Mouse (Mus musculus) liver, embryonic 13.5 days (tissue): Measurements from ENCODE around the gene Msh2. TPM values are rescaled to one million over a fixed set of nuclear protein-coding genes. Genes with fewer than 3 reads are reported as not detected.

Experiments used
- ATAC-seq: fragments of 200-750 bp; cut with Nextera tagmentation; 2 replicates; pipeline ENCODE4 v1.8.0; 2017; ENCODE audit warnings: low read depth, mild to moderate bottlenecking, moderate number of reproducible peaks, moderate library complexity
- DNase-seq: peaks from one replicate; pipeline ENCODE4 v3.0.0; 2022
- H3K27ac ChIP-seq: fragments of 300-500 bp; sonication (generic); 2 replicates; pipeline ENCODE4 v1.5.1; 2015; ENCODE audit warnings: moderate library complexity, mild to moderate bottlenecking, inconsistent platforms
- H3K27me3 ChIP-seq: fragments of 300-500 bp; sonication (generic); 2 replicates; pipeline ENCODE4 v1.6.1; 2015; ENCODE audit warnings: mild to moderate bottlenecking, inconsistent platforms
- H3K36me3 ChIP-seq: fragments of 300-500 bp; sonication (generic); 2 replicates; pipeline ENCODE4 v1.6.1; 2015; ENCODE audit warnings: mild to moderate bottlenecking, inconsistent platforms
- H3K4me1 ChIP-seq: fragments of 300-500 bp; sonication (generic); replicated peaks from 2 replicates; pipeline ENCODE4 v1.6.1; 2015; ENCODE audit warnings: inconsistent platforms
- H3K4me2 ChIP-seq: fragments of 300-500 bp; sonication (generic); 2 replicates; pipeline ENCODE4 v1.6.1; 2015; ENCODE audit warnings: inconsistent platforms, mild to moderate bottlenecking, moderate library complexity
- H3K4me3 ChIP-seq: fragments of 300-500 bp; sonication (generic); replicated peaks from 2 replicates; pipeline ENCODE4 v1.5.1; 2015; ENCODE audit warnings: mild to moderate bottlenecking, inconsistent platforms
- H3K9ac ChIP-seq: fragments of 300-500 bp; sonication (generic); 2 replicates; pipeline ENCODE4 v1.6.1; 2015; ENCODE audit warnings: mild to moderate bottlenecking, inconsistent platforms
- H3K9me3 ChIP-seq: fragments of 300-500 bp; sonication (generic); replicated peaks from 2 replicates; pipeline ENCODE4 v1.6.1; 2016; ENCODE audit warnings: inconsistent platforms
- WGBS: fragments of 180-500 bp; shearing (Covaris S2); methylation state at CpG from one replicate; pipeline ENCODE4 v1.1.7; 2015; ENCODE audit not compliant: insufficient replicate concordance; 5-methylcytosine and 5-hydroxymethylcytosine counted together
- polyA plus RNA-seq: library from polyadenylated mRNA; unstranded; fragments of >200 nt; fragmentation: Nextera tagmentation; extraction: Ambion mirVana; gene quantifications from 2 replicates; pipeline ENCODE4 v1.2.1, GENCODE M21; 2015

Gene Msh2
- polyA plus RNA-seq, 1 experiment from 2014 or later = 38.0 TPM

GRCm38 (mm10) chr17:87766888-87767287, 94.8 kb downstream of the Msh2 start:
- Histone ChIP-seq H3K4me3 (no peak overlapping the region), H3K9ac (no peak overlapping the region), H3K4me1 (no peaks in the 10 kb centered on the region), H3K9me3 (no peaks in the 10 kb centered on the region), H3K27me3 (no peaks in the 10 kb centered on the region), H3K4me2 (no peak overlapping the region), H3K27ac (no peak overlapping the region), H3K36me3 (no peaks in the 10 kb centered on the region)
- no peak for ATAC-seq
- 63% methylated on average over 6 of the region's 6 CpGs for WGBS
- DNase-seq = no peak

DNA sequence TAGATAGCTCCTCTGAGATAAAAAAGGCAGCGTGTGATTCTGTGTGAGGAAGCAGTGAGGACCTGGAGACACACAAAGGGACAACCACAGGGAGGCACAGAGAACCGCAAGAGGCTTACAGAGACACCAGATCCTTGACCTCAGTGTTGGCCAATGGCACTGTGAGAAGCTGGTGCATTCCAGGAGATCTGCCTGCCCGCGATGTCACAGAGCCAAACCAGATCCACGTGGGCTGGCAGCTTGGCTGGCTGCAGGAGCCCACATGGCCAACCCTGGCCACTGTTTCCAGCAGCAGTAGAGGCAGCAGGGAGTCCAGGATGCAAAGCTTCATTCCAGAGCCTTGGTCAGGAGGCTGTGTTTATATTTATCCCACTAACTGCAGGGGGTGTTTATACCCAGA, 98.6 kb downstream of the Msh2 start:
- Histone ChIP-seq H3K9ac (no peak overlapping the region), H3K4me2 (no peak overlapping the region), H3K27ac (no peak overlapping the region), H3K4me3 (no peak overlapping the region), H3K4me1 (no peaks in the 10 kb centered on the region), H3K9me3 (no peaks in the 10 kb centered on the region), H3K36me3 (no peaks in the 10 kb centered on the region), H3K27me3 (no peaks in the 10 kb centered on the region)
- DNase-seq = no peak
- no peak for ATAC-seq
- WGBS = 35% methylated on average over 5 of the region's 5 CpGs

- Histone ChIP-seq H3K9ac (no peak overlapping the region), H3K27me3 (no peaks in the 10 kb centered on the region), H3K27ac (no peak overlapping the region), H3K4me3 (no peak overlapping the region), H3K9me3 (no peaks in the 10 kb centered on the region), H3K36me3 (no peaks in the 10 kb centered on the region), H3K4me2 (no peak overlapping the region), H3K4me1 (no peaks in the 10 kb centered on the region)
- ATAC-seq = no peak
- 59% methylated on average over 3 of the region's 3 CpGs for WGBS
- no peak for DNase-seq
Measured at GRCm38 (mm10) chr17:87773175-87773574, 101.0 kb downstream of the Msh2 start.

Other genes with a start within 250 kb of the Msh2 start
- not detected in 2 replicates for gene Stpg4, start 244.6 kb upstream of the Msh2 start, polyA plus RNA-seq
- 415 and 484 TPM in 2 replicates for gene Calm2, start 225.4 kb upstream of the Msh2 start, polyA plus RNA-seq
- 0.81 and 2.7 TPM in 2 replicates for gene Epcam, start 36.4 kb upstream of the Msh2 start, polyA plus RNA-seq
- gene Kcnk12, start 125.7 kb downstream of the Msh2 start, polyA plus RNA-seq = 0.41 and 0.52 TPM in 2 replicates
- gene Rpl36-ps4, start 248.6 kb downstream of the Msh2 start, polyA plus RNA-seq = not detected in 2 replicates